Mouse (Mus musculus): ENCODE measurements at regions not wholly inside any gene's neighbourhood (a gene's known extent, or its start where the extent isn't known, plus 50 kb on each side); places are given as distances from the start of the nearest gene placed in this dataset.
"Not testable (repeated sequence)": the region's sequence is repeated elsewhere in the genome, so short reads cannot be mapped to it uniquely, and the experiment has no call there.

DNA sequence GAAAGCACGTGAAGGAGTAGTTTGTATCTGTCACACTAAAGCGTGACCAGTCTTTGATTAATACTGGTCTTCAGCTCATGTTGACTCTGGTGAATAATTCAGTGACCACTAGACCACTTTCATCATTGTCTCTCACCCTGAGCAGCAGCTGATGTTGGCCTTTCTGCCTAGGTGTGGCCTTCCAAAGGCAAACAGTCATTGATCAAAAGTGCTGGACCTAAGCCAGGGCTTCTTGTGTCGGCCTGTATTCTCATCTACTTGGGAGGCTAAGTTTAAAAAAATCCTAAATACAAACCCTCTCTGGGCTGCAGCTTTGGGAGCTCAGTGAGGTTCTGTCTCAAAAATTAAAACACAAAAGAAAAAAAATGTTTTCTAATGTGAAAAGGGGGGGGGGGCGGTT lies 475.0 kb upstream of the Cdh5 start:
- DNase-seq (ENCODE audit: low spot score in 2 of 2): no peak

DNA sequence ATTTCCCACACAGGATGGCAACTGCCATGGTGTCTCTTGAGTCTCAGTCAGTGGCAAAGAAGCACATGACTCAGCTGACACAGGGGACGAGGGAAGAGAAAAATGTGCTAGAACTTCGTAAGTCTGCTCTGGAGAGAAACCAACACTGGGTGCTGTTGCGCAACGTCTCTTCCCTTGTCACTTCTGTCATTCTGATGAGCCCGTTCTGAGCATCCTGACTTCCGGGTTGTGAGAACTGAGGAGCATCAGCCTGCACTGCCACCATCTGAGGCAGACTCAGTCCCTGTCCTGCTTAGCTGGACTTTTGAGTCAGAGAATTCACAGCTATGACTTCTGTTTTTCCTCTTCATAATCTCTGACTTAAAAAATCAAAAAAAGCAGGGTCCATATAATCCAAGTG lies 468.9 kb upstream of the Cdh5 start:
- no peak for DNase-seq (ENCODE audit: low spot score in 2 of 2)

DNA sequence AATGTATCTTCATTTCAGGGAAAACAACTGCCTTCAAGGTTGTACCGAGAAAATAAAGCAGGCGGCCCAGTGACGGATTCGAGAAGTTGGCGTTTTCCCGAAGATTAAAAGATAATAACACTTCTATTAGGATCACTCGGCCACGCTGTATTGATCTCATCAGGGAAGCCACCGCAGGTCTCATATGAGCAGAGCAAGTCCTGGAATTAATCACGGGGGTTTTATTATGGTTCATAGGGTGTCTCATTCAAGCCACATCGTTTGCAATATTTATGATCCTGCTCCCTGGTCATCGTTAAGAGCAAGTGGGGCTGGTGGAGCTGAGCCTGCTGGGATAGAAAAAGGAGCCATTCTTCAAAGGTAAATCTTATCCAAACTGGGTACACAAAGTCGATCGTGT lies 466.5 kb upstream of the Cdh5 start:
- no peak for DNase-seq (ENCODE audit: low spot score in 2 of 2)

DNA sequence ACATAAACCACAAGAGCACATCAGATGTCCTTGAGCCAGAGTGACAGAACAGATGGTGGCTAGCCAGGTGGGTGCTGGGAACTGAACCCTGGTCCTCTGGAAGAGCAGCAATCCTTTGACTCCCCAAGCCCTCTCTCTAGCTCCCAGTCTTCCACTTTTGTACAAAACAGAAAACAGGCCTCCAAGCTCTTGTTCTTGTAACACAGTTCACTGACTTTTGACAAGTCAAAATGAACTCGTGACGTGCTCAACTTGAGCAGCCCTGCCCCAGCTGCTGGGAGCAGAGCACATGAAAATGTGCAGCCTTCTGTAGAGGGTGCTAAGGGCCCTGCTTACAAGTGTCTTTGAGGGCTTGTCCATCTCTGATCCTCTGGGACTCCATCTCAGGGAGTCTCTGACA lies 457.8 kb upstream of the Cdh5 start:
- DNase-seq (ENCODE audit: low spot score in 2 of 2): no peak

GRCm38 (mm10) chr8:103644106-103644505 lies 457.3 kb upstream of the Cdh5 start:
- peak; percentile 66 to 77 for DNase-seq (ENCODE audit: low spot score in 2 of 2)

DNA sequence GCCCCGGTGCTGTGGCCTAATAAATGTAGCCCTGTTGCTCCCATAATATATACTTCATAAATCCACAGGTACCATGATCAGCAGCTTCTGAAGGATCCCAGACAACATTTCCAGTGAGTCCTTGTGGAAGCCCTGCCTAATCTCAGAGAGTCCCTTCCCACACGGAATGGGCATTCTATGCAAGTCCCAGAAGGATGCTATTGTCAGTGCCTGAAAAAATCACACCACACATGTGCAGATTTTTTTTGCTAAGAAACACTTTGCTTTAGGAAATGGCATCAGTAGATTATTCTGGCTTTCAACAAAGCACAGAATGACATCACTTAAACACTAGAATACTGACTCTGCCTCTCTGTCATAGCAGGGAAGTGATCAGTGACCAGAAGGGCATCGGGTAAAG lies 456.6 kb upstream of the Cdh5 start:
- DNase-seq (ENCODE audit: low spot score in 2 of 2): peak; percentile 6 to 11

DNA sequence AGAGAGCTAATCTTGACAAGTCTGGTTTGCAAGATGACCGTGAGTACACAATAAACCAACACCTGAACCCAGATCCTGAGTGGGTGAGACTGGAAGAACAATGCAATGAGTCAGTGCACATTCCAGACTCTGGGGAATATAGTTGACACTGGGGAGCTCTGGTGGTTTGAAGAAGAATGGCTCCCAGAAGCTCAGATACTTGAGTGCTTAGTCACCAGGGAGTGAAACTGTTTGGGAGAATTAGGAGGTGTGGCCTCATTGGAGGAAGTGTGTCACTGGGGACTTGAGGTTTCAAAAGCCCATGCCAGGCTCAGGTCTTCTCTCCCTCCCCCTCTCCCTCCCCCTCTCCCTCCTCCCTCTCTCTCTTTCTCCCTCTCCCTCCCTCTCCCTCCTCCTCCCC lies 436.6 kb upstream of the Cdh5 start:
- no peak for DNase-seq (ENCODE audit: low spot score in 2 of 2)

DNA sequence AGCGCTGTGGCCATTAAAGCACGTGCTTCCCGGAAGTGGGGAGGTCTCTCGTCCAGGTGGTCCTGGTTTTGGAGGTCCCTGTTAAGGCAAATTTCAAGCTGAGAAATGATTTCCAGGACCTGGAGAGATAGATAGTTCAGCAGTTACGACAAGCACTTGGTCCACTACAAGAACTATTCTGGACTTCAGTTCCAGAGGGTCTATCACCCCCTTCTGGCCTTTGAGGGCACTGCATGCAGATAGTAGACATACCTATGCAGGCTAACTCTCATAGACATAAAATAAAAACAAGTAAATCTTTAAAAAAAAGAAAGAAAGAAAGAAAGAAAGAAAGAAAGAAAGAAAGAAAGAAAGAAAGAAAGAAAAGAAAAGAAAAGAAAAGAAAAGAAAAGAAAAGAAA lies 415.2 kb upstream of the Cdh5 start:
- DNase-seq (ENCODE audit: low spot score in 2 of 2): not testable (repeated sequence)

DNA sequence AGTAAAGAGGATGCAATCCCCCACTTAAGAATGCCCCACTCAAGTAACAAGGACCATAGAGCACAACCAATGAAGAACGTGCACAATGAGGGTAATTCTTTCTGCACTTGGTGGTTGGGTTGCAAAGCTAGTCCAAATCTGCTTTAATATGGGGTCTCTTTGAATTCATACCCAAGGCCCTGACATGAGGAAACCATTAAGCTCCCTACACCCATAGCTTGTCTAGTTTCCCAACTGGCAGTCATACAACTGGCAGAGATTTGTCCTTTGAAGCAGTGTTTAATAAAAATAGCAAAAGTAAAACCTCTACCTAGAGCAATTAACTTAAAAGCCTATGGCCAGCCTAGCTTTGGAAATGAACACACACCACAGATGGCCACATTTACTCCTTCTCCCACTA lies 411.0 kb upstream of the Cdh5 start:
- no peak for DNase-seq (ENCODE audit: low spot score in 2 of 2)

DNA sequence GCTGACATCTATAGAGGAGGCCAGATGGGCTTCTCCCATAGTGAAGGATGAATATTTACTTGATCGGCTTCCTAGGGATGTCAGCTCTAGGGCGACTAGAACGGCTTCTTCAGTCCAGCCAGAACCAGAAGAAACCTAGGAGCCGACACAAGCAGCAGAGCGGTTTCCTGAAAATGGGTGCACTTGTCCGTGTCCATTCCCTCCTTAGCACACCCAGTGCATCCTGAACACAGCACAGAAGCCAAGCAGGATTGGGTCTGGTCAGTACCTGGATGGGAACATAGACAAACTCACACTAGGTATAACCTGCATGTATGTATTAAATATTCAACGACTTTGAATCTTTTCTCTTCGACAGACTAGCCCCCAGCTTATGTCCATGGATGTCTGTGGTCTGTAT lies 407.9 kb upstream of the Cdh5 start:
- no peak for DNase-seq (ENCODE audit: low spot score in 2 of 2)

GRCm38 (mm10) chr8:103694331-103694891 lies 407.0 kb upstream of the Cdh5 start:
- DNase-seq (ENCODE audit: low spot score in 2 of 2): no peak

GRCm38 (mm10) chr8:103699016-103699520 lies 402.4 kb upstream of the Cdh5 start:
- DNase-seq (ENCODE audit: low spot score in 2 of 2): no peak

DNA sequence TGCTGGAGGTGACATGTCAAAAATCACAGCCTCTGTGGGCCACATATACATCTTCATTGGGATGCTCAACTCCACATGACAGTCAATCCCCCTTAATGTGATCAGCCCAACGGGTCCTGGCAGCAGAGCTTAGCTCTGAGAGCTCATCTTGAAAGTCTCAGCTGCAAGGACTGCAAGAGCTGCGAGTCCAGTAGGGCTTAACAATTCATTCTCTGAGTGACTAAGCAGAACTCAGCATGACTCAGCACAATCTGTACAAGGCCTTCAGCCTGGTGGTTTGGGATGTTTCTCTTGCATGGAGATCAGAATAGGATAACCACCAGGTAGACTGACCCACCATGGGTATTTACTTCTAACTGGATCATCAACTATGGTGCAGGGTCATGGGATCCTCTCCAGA lies 399.2 kb upstream of the Cdh5 start:
- no peak for DNase-seq (ENCODE audit: low spot score in 2 of 2)

DNA sequence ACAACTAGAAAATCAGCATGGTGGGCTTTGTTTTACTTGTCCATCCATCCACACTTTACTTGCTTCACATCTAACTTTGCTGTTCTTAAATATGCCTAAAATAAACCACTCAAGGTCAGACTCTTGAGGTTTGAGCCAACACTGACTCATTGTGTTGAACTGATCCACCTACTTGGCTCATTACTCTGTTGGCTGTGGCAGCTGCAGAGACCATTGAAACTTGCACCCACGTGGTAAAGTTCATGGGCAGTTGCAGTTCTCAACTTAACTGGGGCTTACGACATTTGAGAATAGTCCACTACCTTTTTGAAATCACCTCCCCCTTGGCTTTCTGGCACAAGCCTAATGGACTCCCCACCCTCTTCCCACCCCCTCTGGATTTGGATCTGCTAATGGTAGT lies 395.3 kb upstream of the Cdh5 start:
- no peak for DNase-seq (ENCODE audit: low spot score in 2 of 2)

- DNase-seq (ENCODE audit: low spot score in 2 of 2): not testable (repeated sequence)
Measured at GRCm38 (mm10) chr8:103710871-103711270, 390.6 kb upstream of the Cdh5 start.

DNA sequence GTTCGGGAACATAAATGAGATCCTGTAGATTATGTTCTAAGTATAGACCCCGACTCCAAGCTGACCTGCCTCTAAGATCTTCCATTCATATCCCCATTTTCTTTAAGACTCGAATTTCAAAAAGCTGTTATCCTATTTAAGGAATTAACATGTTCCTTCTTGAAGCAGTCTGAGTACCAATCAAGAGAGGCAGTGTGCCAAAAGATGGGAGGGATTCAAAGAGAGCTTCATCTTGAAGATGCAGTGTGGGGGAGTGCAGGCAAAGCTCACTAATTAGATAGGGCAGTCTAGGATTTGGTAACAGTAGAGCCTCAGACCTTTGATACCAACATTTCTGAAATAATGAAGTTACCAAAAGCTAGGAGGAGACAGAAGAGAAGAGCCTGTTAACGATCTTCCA lies 383.7 kb upstream of the Cdh5 start:
- DNase-seq (ENCODE audit: low spot score in 2 of 2): no peak

GRCm38 (mm10) chr8:103733466-103733865 lies 368.0 kb upstream of the Cdh5 start:
- DNase-seq (ENCODE audit: low spot score in 2 of 2): peak in 1 of 2 experiments; percentile 9

GRCm38 (mm10) chr8:103738330-103738729 lies 363.1 kb upstream of the Cdh5 start:
- peak; percentile 40 to 52 for DNase-seq (ENCODE audit: low spot score in 2 of 2)

DNA sequence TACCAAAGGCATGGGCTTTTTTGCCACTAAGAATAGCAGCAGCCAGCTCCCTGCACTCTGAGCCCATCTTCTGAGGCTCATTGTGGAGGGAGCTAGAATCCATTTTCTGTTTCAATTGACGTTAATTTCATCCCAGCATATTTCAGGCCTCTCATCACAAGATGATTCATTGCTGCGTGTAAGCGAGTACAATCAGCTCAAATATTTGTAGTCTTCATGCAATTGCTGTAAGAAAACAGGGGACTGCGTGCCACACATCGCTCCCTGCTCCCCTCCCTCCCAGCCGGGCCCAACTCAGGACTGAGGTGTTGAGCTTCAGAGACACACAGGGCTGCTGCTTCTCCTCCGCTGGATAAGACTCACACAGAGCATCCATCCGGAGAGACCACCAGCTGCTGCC lies 360.0 kb upstream of the Cdh5 start:
- DNase-seq (ENCODE audit: low spot score in 2 of 2): peak; percentile 12 to 33

- DNase-seq (ENCODE audit: low spot score in 2 of 2): no peak
Measured at GRCm38 (mm10) chr8:103748734-103749133, 352.7 kb upstream of the Cdh5 start.

DNA sequence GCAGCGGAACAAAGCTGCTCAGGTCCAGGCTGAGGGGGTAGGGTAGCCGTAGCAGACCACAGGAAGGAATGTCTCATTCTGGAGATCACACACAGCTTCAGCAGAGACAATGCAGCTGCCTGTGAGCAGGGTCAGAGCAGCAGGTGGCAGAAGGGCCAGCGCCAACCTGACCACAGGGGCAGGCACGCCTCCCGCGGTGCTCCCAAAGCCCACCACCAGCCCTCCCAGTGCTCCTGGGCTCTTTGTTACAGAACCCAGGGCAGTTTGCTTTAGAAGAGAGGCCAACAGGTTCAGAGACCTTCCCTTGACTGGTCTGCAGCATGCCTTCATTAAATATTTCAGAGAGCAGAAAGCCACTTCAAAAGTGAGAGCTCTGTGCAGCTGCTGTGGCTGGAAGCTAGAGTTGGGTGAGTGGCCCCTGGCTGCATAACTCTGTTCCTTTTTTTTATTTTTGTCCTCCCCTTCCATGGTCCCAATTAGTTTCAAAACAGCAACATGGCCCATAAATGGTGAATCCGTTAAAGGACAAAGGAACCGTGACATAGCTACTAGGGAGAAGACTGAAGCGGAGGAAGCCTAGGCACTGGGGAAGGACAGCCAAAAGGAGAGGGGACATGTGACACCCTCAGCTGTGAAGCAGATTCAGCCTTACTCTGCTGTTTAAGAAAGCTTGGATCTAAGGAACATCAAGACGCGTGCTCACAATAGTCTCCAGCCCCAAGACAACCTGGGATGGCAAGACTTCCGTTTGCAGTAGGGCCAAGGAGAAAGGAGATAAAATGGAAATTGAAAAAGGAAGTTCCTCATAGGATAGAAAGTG lies 350.9 kb upstream of the Cdh5 start:
- no peak for DNase-seq (ENCODE audit: low spot score in 2 of 2)

GRCm38 (mm10) chr8:103751161-103751560 lies 350.3 kb upstream of the Cdh5 start:
- no peak for DNase-seq (ENCODE audit: low spot score in 2 of 2)

DNA sequence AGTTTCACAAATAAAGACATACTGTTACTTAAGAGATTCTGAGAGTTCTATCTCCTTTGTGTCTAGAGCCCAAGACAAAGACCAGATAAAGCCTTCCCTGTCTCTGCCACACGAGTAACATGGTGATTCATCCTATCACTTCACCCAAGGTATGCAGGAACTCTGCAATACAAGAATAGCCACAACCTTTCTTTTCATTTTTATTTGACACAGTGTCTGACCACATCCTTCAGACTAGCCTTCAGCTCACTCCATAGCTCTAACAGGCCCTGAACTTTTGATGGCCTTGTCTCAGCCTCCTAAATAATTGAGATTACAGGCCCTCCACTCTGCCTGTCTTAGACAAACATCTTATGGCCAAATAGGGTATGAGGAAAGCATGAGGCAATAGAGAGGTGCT lies 337.6 kb upstream of the Cdh5 start:
- no peak for DNase-seq (ENCODE audit: low spot score in 2 of 2)
